Mouse (Mus musculus) testis, adult 2 months (tissue): ENCODE results near the gene Cdc73.

Source experiments
- CTCF ChIP-seq: fragments of 200-500 bp; IDR thresholded peaks from 2 replicates; pipeline ENCODE4 v1.5.1; 2012; ENCODE audit warnings: low read depth, mild to moderate bottlenecking, inconsistent platforms, low read length, moderate library complexity; ENCODE audit not compliant: control insufficient read depth, insufficient read depth, insufficient replicate concordance
- POLR2A ChIP-seq: fragments of 200-500 bp; IDR thresholded peaks from 2 replicates; pipeline ENCODE4 v1.6.1; 2012; ENCODE audit warnings: low read depth, mild to moderate bottlenecking, inconsistent platforms, low read length, moderate library complexity; ENCODE audit not compliant: control insufficient read depth

DNA sequence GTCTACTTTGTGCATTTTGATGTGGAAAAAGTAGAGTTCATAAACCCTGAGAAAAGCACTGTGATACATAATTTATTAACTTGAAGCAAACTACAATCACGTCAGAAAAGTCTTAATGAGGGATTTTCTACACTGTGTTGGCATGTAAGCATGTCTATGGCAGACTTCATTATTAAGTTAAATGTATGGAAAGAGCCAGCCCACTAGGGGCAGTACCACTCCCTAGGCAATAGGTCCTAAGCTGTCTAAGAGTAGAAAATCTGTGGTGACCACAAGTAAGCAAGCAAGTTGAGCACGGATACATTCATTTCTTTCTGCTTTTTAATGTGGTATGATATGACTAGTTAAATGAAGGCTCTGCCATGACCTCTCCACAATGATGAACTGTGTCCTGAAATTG, 89.8 kb downstream of the Cdc73 start:
- TF ChIP-seq POLR2A (no peak), CTCF (no peak)
